Mouse (Mus musculus) hindbrain, embryonic 16.5 days (tissue): ENCODE results near the gene Olfr743. TPM values are rescaled to one million over a fixed set of nuclear protein-coding genes. Genes with fewer than 3 reads are reported as not detected.
"Not testable (repeated sequence)": the region's sequence is repeated elsewhere in the genome, so short reads cannot be mapped to it uniquely, and the experiment has no call there.

ENCODE experiments used
- ATAC-seq: fragments of 200-750 bp; cut with Nextera tagmentation; 2 replicates; pipeline ENCODE4 v1.8.0; 2017; ENCODE audit warnings: moderate TSS enrichment, moderate library complexity
- H3K27ac ChIP-seq: fragments of 300-500 bp; sonication (generic); 2 replicates; pipeline ENCODE4 v1.5.1; 2014; ENCODE audit warnings: low read depth, mild to moderate bottlenecking, control low read depth, low read length, moderate library complexity
- H3K27me3 ChIP-seq: fragments of 300-500 bp; sonication (generic); replicated peaks from 2 replicates; pipeline ENCODE4 v1.6.1; 2014; ENCODE audit warnings: low read length; ENCODE audit not compliant: control insufficient read depth, insufficient read depth
- H3K36me3 ChIP-seq: fragments of 300-500 bp; sonication (generic); 2 replicates; pipeline ENCODE4 v1.6.1; 2014; ENCODE audit warnings: mild to moderate bottlenecking, low read length, moderate library complexity, mixed read lengths; ENCODE audit not compliant: control insufficient read depth, insufficient read depth
- H3K4me1 ChIP-seq: fragments of 300-500 bp; sonication (generic); 2 replicates; pipeline ENCODE4 v1.6.1; 2014; ENCODE audit warnings: low read depth, low read length; ENCODE audit not compliant: control insufficient read depth, insufficient read depth
- H3K4me2 ChIP-seq: fragments of 300-500 bp; sonication (generic); 2 replicates; pipeline ENCODE4 v1.6.1; 2014; ENCODE audit warnings: mild to moderate bottlenecking, low read length, control low read depth, moderate library complexity
- H3K4me3 ChIP-seq: fragments of 300-500 bp; sonication (generic); 2 replicates; pipeline ENCODE4 v1.5.1; 2014; ENCODE audit warnings: mild to moderate bottlenecking, low read length, control low read depth, moderate library complexity
- H3K9ac ChIP-seq: fragments of 300-500 bp; sonication (generic); 2 replicates; pipeline ENCODE4 v1.6.1; 2014; ENCODE audit warnings: low read depth, mild to moderate bottlenecking, control low read depth, low read length, moderate library complexity
- H3K9me3 ChIP-seq: fragments of 300-500 bp; sonication (generic); 2 replicates; pipeline ENCODE4 v1.6.1; 2014; ENCODE audit warnings: mild to moderate bottlenecking, low read length, moderate library complexity; ENCODE audit not compliant: control insufficient read depth
- WGBS: fragments of 180-500 bp; shearing (Covaris S2); extraction: QIAGEN DNeasy Blood & Tissue Kit; methylation state at CpG from one replicate; pipeline ENCODE4 v1.1.7; 2014; 5-methylcytosine and 5-hydroxymethylcytosine counted together
- polyA plus RNA-seq: library from polyadenylated mRNA; unstranded; fragments of >200 nt; fragmentation: Nextera tagmentation; extraction: Ambion mirVana; gene quantifications from 2 replicates; pipeline ENCODE4 v1.2.1, GENCODE M21; 2015

The Olfr743 gene
- not detected in 2 replicates for polyA plus RNA-seq

DNA sequence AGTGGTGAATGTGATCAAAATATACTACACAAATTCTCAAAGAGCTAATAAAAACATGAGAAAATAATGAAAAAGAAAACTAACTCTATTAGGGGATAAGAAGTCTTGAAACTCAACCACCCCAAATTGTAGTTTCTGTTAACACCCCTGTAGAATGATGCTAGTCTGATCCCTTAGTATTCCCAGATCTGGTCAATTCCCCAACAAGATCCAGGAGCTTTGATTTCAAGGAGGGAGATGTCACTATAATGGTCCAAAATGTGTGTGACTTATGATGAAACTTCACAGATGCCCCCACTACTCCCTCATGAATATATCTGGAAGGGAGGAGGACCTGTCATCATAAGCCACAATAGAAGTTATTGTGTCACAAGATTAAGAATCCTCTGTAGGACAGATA lies at the start of gene Olfr743:
Gene Olfr743 (plus strand): TSS at position 301 of the 400 bp plus-strand sequence.
- H3K9me3 ChIP-seq = no peaks in the 10 kb centered on the region; the same call in 1 of the 2 replicates
- ATAC-seq = no peak
- H3K27me3 ChIP-seq = no peaks in the 10 kb centered on the region
- no peak within 1 kb of the TSS for H3K27ac ChIP-seq
- H3K4me1 ChIP-seq = no peaks in the 10 kb centered on the region
- no peaks in the 10 kb centered on the region for H3K36me3 ChIP-seq
- no peak within 1 kb of the TSS for H3K9ac ChIP-seq
- no peak within 1 kb of the TSS for H3K4me3 ChIP-seq
- H3K4me2 ChIP-seq = no peak within 1 kb of the TSS

DNA sequence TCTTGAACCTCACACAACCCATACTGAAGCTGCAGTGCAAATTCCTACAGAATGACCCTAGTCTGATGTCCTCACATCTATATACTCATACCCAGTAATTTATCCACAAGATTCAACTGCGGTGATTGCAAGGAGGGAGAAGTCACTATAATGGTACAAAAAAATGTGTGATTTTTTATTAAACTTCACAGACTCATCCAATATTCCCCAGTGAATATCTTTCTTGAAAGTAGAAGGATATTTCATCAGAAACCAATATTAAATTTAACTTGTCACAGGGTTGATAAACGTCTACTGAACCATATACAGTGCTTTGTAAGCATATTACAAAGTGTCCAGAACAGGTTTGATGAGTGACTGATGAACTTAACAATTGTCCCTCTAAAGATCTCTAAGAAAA lies 49.2 kb upstream of the Olfr743 start, which contains the start of gene Olfr741:
Gene Olfr741 (plus strand): TSS at position 301 of the 400 bp plus-strand sequence.
- Histone ChIP-seq H3K9ac (no peak within 1 kb of the TSS), H3K27ac (no peak within 1 kb of the TSS), H3K27me3 (no peaks in the 10 kb centered on the region), H3K4me2 (no peak within 1 kb of the TSS), H3K4me3 (no peak within 1 kb of the TSS), H3K4me1 (no peaks in the 10 kb centered on the region), H3K9me3 (no peaks in the 10 kb centered on the region), H3K36me3 (no peaks in the 10 kb centered on the region)
- WGBS = 75% methylated on average over 2 of the region's 2 CpGs
- ATAC-seq = no peak

DNA sequence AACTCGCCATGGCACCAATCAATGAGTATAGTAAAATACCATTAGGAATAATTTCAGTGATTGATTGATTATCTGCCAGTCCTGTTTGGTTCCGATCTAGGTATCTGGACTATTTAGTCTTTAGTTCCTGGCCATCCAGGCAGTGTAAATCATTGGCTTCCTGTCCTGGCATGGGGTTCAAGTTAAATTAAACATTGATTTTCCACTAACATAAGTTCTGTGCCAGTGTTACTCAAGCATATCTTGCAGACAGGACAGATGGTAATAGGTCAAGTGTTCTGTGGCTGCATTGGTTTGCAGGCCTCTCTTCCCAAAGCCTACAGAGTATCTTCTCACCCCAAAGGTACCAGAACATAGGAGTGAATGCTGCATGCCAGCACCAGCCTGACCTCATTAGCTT lies 43.2 kb upstream of the Olfr743 start:
- no peak overlapping the region for H3K9ac ChIP-seq
- no peak overlapping the region for H3K27ac ChIP-seq
- H3K4me2 ChIP-seq = no peak overlapping the region
- no peaks in the 10 kb centered on the region for H3K36me3 ChIP-seq
- no peak for ATAC-seq
- 79% methylated on average over 2 of the region's 2 CpGs for WGBS
- H3K4me3 ChIP-seq = no peak overlapping the region
- no peaks in the 10 kb centered on the region for H3K9me3 ChIP-seq
- no peaks in the 10 kb centered on the region for H3K27me3 ChIP-seq
- no peaks in the 10 kb centered on the region for H3K4me1 ChIP-seq

DNA sequence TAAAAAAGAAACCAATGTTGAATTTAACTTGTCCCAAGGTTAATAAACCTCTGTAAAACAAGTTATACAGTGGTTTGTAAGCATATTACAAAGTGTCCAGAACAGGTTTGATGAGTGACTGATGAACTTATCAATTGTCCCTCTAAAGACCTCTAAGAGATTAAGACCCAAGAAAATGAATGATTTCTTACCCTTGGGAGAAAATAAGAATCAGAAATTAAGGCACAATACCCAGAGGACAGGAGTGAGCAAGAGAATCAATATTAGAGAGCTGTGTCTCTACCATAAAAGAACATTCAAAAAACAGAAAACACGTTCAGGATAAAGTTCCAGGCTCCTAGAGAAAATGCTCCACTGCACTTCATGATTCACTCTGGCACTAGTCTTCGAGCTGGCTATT lies 18.3 kb upstream of the Olfr743 start, which contains the start of gene Olfr742:
Gene Olfr742 (plus strand): TSS at position 301 of the 400 bp plus-strand sequence.
- Histone ChIP-seq H3K9ac (no peak within 1 kb of the TSS), H3K4me3 (no peak within 1 kb of the TSS), H3K4me1 (no peaks in the 10 kb centered on the region), H3K36me3 (no peaks in the 10 kb centered on the region), H3K27ac (no peak within 1 kb of the TSS), H3K9me3 (no peaks in the 10 kb centered on the region), H3K27me3 (no peaks in the 10 kb centered on the region), H3K4me2 (no peak within 1 kb of the TSS)
- ATAC-seq = no peak
- WGBS = 66% methylated on average over 2 of the region's 2 CpGs

DNA sequence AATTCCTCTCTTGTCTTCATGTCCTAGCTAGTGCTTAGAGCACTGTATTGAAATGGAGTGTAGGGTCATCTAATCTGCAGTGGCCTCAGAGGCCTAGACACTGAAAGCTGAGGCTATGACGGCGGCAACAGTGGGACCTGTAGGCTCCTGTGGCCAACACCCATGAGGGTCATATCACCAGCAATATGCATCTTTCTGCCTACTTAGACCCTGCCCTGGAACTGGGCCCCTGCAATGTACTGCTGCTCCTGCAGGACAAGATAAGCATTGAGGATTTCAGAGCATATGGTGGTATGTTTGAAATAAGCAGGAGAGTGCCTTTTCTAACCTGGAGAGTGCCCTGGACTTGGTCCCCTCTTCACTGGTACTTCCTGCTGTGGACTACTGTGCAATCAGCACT lies 31.1 kb downstream of the Olfr743 start:
- ATAC-seq = no peak
- Histone ChIP-seq H3K4me1 (no peaks in the 10 kb centered on the region), H3K4me2 (no peak overlapping the region), H3K36me3 (no peaks in the 10 kb centered on the region), H3K9me3 (no peaks in the 10 kb centered on the region; the same call in 1 of the 2 replicates), H3K27ac (no peak overlapping the region), H3K4me3 (no peak overlapping the region), H3K9ac (no peak overlapping the region), H3K27me3 (no peaks in the 10 kb centered on the region)
- WGBS = 93% methylated on average over 2 of the region's 2 CpGs

DNA sequence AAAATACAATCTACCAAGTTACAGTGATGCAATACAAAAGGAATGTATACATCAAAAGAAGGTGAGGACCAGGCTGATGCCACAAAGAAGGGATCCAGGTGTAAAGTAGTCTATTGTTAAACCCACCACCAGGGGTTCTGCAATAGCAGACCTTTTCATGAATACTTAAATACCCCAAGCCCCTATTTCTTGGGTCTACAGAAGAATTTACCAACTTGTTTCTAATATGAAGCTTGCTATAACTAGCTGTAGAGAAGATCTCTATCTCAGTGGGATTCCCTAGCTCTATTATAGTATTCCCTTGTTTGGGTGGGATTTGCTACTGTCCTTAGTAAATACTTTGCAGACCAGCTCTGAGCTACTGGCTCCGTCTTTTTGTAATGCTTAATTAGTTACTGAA lies 51.4 kb downstream of the Olfr743 start:
- not testable (repeated sequence) for H3K36me3 ChIP-seq, H3K4me2 ChIP-seq, H3K27ac ChIP-seq, ATAC-seq, H3K9me3 ChIP-seq, H3K27me3 ChIP-seq, H3K9ac ChIP-seq, H3K4me3 ChIP-seq, H3K4me1 ChIP-seq
- 67% methylated on average over 1 of the region's 1 CpGs for WGBS

Other genes with a start within 250 kb of the Olfr743 start
- not detected in 2 replicates for gene Olfr732, start 237.6 kb upstream of the Olfr743 start, polyA plus RNA-seq
- gene Olfr733, start 220.3 kb upstream of the Olfr743 start, polyA plus RNA-seq = not detected in 2 replicates
- gene Olfr734, start 195.1 kb upstream of the Olfr743 start, polyA plus RNA-seq = not detected in 2 replicates
- gene Olfr735, start 173.0 kb upstream of the Olfr743 start, polyA plus RNA-seq = not detected in 2 replicates
- not detected in 2 replicates for gene Tlr11, start 163.9 kb upstream of the Olfr743 start, polyA plus RNA-seq
- not detected in 2 replicates for gene Olfr736, start 140.7 kb upstream of the Olfr743 start, polyA plus RNA-seq
- gene Olfr738, start 114.3 kb upstream of the Olfr743 start, polyA plus RNA-seq = not detected in 2 replicates
- not detected in 2 replicates for gene Olfr739, start 103.2 kb upstream of the Olfr743 start, polyA plus RNA-seq
- not detected in 2 replicates for gene Olfr740, start 76.3 kb upstream of the Olfr743 start, polyA plus RNA-seq
- gene Olfr741, start 49.1 kb upstream of the Olfr743 start, polyA plus RNA-seq = not detected in 2 replicates
- gene Olfr742, start 18.2 kb upstream of the Olfr743 start, polyA plus RNA-seq = not detected in 2 replicates
- gene Olfr744, start 93.0 kb downstream of the Olfr743 start, polyA plus RNA-seq = not detected in 2 replicates
- gene Olfr745, start 117.5 kb downstream of the Olfr743 start, polyA plus RNA-seq = not detected in 2 replicates
- gene Olfr746, start 125.2 kb downstream of the Olfr743 start, polyA plus RNA-seq = not detected in 2 replicates
- not detected in 2 replicates for gene Olfr747, start 171.4 kb downstream of the Olfr743 start, polyA plus RNA-seq
- not detected in 2 replicates for gene Olfr748, start 185.5 kb downstream of the Olfr743 start, polyA plus RNA-seq
- not detected in 2 replicates for gene Olfr749, start 223.3 kb downstream of the Olfr743 start, polyA plus RNA-seq